Mouse (Mus musculus) gastrocnemius, adult 8-10 months (tissue): Measurements from ENCODE around the gene Runx2. TPM values are rescaled to one million over a fixed set of nuclear protein-coding genes. Genes with fewer than 3 reads are reported as not detected.

Experiments
- DNase-seq, 2 experiments: peaks; one replicate each; pipeline ENCODE4 v3.0.0; 2022; ENCODE audit warnings: low spot score in 2 of 2
- total RNA-seq, 4 experiments: library from RNA; stranded (reverse); gene quantifications; 2 replicates each; pipeline ENCODE4 v1.2.4; 2022

The Runx2 gene
- total RNA-seq, 4 experiments from 2014 or later: 0.24 to 0.63 (median 0.42) TPM

DNA sequence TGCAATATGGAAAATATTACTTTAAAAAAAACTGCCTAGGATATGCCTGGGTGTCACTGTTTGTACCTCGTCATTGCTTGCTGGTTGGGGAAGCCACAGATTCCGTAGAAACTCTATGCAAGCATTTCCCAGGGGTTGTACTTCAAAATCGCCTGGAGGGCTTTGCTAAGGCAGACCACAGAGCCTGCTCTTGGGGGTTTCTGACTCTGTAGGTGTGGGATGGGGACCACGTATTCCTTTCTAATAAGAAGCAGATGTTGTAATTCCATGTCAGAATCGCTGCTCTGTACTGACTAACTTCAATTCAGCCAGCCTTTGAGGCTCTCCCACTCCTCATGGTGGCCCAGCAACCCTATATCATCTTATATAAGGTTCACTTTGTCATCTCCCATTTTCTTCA, 46.1 kb downstream of the Runx2 start:
- DNase-seq: no peak

DNA sequence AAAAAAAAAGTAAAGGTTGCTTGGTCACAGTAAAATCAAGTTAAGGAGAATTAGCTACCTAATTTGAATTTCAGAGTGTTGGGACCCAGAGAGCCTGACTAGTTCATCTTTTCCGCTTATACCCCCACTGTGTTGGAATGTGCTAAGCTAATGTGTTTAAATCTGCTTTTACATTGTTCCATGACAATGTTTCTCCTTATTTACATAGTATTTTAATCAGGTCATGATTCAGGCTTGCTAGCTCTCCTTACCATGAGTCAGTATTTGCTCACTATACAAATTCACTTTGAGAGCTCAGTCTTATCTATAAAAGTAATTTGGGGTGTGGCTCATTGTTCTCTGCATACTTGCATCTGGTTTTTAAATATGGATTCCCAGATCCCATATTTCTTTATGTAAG, 47.2 kb downstream of the Runx2 start:
- no peak for DNase-seq

DNA sequence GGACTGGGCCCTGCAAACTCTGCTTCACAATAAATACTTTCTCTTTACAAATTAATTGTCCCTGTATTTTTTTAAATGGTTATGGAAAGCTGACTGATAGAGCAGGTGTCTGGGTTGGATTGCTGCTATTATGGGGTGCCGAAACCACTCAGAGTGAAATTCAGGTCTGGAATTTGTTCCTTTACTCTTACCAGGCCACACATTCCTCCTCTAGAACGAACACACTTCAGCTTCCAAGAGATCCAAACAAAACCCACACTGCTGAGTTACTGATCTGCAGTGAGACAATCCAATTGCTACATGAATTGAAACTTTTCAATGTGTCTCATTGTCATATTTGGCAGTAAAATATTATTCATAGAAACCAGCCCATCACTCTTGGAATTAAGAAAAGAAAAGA, 47.6 kb downstream of the Runx2 start:
- DNase-seq: no peak

DNA sequence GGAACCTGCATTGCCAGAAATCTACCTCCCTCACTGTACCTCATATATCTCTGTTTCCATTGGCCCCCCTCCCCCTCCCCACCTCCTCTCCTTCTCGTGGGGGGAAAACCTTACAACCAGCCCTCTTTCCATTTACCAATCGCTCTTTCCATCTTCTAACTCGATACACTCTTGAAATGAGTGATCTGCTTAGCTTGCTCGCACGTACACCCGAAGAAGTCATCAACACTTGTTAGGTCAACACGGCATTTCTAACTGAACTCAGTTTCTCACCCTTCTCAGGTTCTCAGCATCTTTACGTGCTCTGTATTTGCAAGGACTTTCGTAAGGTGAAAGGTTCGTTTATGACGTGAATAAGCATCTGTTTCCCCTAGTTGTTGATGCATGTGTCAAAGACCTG, 48.3 kb downstream of the Runx2 start:
- DNase-seq: no peak

DNA sequence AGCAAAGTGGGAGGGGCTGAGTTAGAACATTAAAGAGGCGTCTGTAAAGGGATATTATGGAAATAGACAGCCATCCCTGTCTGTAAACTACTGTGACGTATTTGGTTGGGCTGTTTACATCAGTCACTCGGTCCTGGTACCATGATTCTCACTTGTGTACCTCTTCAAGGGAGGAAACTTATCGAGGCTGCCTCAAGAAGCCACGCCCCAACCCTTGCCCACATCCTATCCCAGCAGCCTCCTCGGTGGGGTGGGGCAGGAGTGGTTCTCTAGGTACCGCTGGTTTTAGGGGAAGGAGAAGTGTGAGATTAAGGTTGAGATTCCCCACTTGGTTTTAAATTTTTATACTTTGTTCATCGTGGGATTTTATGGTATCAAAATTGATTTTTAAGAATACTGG, 69.2 kb downstream of the Runx2 start:
- no peak for DNase-seq

DNA sequence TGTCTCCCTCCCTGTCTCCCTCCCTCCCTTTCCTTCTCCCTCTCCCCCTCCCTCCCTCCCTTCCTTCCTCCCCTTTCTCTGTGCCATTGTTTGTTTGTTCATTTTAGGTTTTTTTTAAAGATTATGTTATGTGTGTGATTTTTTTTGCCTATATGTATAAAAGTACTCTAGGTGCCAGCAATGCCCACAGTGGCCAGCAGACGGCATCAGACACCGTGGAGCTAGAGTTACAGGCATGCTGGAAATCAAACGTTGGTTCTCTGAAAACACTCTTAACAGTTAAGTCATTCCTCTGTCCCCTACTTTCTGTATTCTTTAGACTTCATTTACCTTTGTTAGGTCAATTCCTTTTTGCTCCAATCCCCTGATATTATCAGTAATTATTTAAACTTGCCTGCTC, 70.8 kb downstream of the Runx2 start:
- no peak for DNase-seq

DNA sequence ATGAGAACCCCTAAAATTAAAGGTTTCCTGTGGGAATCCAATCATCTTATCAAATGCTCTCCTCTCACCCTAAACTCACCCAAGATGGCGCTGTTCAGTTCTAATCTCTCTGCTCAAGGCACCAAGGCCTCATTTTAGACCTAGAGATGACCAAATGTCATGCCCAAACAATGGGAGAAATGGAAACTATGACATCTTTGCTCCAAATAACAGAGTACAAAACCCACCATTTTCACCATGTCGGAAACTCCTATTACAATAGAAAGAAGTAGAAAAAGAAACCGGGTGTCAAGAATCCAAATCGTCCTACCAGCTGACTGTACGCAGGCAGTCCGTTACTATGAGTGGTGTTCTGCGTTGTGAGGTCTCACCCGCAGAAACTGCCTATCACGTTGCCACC, 72.4 kb downstream of the Runx2 start:
- no peak for DNase-seq

DNA sequence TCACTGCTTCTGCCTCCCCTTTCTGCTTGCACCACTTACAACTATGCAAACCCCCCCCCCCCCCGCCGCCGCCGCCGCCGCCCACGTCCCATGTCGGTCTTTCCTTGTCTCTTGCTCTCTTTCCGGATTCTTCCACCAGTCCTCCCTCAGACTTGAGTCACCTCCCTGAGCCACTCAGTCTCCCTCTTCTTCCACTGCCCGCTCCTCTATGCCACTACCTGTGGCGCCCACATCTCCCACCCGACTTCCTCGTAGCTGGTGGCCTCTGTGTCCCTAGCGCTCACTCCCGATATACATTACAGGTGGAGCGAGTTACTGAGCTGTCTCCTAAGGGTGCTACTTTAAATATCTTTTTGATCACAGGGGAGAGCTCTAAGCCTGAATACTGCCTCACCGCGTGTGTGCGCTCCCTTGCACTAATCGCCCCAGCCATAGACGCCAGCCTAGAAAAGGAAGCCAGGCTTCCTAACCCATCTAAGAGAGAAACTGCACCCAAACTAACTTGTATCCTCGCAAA, 76.4 kb downstream of the Runx2 start:
- no peak for DNase-seq

DNA sequence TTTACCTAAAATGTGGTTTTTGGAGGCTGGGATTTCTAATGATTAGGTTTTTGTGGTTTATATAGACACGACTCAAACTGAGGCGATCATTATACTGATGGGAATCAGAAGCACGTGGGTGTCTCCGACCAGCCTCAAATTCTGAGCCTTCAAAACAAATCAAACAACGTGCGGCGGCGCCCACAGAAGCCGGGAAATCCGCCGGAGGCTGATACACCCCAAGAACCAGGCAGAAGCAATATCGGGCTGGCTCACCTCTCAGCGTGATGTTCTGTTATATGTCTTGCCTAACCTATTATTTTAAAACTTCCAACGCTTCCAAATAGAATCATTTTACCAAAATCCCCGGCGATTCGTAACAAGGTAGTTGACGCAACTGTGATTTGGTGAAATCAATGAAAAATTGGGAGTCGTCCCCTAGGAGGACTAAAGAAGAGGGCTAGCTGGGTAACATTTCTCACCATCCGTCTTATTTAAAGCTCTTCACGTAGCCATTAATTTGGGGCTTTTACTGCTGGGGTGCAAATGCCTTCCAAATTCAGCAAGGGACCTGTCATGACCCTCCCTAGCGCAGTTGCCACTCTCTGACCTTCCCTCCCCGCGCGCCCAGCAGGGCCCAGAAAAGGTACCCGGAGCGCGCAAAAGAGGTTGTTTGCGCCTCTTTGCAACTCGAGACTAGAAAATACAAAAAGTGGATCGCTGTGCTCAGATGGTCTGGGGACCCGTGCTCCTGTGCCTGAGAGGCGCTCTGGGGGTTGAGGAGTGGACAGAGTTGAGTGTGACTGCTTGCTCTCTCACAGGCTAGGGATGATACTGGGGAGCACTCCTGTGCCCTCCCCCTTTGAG, 77.1 kb downstream of the Runx2 start:
- DNase-seq: no peak

DNA sequence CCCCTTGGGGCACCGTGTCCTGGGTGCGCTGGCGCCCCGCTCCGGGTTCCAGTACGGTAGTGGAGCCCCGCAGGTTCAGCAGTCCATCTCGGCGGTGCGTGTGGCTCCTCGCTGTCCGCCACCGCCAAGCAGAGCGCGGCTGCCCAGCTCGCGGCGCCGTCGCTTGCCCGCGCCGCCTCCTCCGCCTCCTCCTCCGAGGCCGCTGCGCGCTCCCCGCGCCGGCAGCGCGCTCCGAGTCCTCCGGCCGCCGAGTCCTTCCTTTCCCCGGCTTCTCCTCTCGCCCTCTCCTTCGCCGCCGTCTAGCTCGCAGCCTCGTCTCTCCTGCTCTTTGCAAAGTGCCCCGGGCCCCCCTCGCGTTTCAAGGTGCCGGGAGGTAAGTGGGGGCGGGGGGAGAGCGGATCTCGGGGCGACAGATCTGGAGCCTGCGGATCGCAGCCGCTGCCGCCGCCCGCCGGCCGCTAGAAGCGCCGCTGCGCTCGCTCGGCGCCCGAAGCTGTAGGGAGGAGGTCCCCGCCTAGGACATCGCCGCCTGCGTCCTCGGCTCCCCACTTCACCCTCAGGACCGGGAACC, 78.5 kb downstream of the Runx2 start:
- DNase-seq: peak; percentile 32 to 53

DNA sequence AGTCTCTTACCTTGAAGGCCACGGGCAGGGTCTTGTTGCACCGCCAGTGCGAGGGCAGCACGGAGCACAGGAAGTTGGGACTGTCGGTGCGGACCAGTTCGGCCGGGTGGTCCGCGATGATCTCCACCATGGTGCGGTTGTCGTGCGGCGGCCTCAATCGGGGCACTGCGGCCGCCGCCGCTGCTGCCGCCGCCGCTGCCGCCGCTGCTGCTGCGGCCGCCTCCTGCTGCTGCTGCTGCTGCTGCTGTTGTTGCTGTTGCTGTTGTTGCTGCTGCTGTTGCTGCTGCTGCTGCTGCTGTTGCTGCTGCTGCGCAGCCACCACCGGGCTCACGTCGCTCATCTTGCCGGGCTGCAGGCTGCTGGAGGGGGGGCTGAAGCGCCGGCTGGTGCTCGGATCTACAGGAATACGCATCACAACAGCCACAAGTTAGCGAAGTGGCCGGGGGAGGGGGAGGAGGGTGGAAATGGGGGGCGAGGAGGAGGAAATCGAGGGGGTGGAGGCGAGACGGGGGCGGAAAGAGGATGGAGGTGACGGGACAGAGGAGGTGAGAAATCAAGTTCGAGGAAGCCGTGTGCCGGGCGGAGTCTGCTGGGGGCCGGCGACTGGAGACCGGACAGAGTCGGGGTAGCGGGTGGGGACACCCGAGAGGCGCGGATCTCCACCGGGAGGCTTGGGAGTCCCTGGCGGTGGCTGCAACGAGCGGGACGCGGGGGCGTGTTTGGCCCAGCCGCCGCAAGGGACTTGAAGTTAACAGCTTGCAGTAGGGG, 79.2 kb downstream of the Runx2 start:
- DNase-seq: peak in 1 of 2 experiments; percentile 28

DNA sequence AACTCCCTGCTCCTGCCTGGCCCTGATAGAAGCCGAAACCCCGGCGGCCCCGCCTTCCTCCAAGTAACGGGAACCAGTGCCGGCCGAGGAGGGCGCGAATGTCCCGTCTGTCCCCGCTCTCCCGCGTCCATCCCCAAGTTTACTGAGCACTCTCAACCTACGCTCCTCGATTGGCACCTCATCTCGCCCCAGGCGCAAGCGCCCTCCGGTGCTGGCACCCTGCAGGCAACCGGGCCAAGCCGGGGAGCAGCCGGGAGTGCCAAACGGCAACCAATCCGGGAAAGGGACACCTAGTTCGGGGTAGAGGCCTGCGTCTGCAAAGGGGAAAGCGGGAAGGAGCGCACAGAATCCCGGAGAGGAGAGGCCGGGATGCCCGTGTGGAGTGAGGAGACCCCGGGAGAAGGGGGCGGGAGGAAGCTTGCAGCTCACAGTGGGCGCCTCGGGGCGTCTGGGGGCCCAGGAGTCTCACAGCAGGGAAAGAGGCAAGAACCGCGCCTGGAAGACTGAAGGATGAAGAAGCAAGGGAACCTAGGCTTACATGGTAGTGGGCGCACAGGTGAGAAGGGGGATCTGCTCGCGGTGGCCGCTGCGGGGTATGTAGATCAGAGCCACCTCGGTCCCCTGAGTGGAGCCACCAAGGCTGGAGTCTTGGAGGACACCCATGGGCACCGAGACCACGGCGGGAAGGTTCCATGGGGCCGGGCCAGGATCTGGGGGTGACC, 79.9 kb downstream of the Runx2 start:
- peak in 1 of 2 experiments; percentile 34 for DNase-seq

DNA sequence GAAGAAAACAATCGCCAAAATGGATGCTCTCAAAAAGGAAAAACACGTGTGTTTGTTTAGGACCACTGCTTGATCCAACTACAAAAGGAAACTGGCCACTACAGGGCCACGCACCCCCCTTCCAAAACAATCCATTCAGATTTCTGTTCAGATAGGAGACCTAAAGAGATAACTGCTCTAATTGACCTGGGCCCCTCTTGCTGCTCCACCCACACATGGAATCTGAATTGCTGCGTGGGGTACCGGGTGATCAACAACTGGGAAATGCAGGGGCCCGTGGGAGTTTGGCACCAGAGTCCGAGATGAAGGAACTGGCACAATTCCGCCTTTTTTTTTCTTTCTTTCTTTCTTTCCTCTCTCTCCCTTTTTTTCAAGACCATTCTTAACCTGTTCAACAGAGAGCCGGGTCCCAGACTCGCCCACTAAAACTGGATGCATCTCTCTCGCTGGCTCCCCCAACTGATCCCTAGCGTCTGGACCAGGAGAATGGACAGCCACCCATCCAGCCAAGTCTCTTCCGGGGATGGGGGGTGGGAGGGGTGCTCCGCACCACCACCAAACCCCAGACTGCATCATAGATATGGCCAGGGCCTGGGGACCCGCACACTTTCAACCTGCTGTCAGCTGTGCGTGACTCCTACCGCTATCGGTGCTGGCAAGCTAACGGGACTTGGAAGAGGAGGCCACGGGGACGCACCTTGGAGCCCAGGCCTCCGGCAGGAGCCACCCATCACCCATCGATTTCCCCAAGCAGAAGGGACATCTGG, 80.9 kb downstream of the Runx2 start:
- DNase-seq: no peak

DNA sequence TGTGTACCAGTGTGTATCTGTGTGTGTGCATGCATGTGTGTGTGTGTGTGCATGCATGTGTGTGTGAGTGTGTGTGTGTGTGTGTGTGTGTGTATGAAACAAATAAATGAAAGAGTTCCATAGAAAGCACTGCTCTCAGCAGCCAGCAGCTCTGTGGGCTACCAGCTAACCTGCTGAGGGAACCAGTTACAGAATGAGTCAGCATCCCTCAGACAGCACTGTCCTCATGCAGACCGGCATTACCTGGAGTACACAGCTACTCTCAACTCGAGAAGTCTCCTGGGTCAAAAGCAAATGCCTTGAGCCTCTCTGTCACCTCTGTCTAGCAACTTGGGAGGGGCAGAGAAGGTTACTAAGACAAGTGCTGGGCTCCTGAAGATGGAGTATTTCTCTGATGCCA, 86.1 kb downstream of the Runx2 start:
- DNase-seq: no peak

DNA sequence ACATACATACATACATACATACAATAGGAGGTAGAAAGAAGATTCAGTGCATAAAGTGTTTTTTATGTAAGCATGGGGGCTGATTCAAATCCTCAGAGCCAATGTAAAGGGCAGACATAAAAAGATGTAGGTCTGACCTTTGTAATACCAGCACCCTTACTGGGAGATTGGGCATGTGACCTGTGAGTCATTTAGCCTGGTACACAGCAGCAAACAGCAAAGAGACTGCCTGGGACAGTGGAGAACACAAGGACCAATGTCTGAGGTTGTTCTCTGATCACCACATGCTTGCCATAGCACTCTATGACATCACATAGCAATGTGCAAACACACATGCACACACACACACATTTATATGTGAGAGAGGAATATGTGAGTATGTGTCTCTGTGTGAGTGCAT, 86.9 kb downstream of the Runx2 start:
- no peak for DNase-seq

DNA sequence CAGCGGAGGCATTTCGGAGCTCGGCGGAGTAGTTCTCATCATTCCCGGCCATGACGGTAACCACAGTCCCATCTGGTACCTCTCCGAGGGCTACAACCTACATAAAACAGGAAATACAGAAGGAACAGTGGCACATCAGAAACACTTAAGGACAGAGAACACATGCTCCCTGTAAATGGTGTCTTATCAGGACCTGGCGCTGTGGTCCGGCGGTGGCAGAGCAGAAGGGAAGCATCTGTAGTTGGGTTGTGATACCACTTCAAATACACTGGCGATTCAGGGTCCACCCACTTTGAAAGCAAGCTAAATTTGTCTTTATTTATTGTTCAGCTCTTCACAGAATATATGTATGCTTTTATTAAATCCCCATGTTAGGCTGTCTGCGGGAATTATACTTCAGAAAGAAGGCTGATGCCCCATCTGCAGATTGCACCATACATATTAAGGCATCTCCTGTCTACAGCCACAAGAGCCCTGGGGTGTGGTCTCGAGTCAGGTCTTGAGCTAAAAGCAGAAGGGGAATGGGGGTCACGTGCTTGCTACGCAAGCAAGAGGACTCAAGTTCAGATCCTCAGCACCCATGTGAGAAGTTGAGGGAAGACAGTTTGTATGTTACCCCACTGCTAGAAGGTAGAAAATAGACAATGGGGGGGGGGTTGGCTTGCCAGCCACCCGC, 89.7 kb downstream of the Runx2 start:
- no peak for DNase-seq

DNA sequence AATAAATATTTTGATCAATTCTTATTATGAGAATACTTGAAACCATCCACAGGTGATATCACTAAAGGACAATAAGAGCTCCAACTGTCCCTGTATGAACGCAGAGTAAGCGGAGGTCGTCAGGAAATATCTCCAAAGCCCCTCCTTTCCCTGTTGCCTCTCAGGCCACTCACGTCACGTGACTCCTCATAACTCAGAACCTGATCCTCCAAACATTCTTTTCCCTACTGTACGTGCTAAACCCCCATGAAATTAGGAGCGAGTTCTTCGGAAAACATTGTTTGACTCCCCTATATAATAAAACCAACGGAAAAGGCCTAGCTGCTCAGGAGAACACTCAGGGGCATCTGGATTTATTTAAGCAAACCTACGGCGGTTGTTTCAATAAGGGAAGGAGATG, 90.3 kb downstream of the Runx2 start:
- no peak for DNase-seq

DNA sequence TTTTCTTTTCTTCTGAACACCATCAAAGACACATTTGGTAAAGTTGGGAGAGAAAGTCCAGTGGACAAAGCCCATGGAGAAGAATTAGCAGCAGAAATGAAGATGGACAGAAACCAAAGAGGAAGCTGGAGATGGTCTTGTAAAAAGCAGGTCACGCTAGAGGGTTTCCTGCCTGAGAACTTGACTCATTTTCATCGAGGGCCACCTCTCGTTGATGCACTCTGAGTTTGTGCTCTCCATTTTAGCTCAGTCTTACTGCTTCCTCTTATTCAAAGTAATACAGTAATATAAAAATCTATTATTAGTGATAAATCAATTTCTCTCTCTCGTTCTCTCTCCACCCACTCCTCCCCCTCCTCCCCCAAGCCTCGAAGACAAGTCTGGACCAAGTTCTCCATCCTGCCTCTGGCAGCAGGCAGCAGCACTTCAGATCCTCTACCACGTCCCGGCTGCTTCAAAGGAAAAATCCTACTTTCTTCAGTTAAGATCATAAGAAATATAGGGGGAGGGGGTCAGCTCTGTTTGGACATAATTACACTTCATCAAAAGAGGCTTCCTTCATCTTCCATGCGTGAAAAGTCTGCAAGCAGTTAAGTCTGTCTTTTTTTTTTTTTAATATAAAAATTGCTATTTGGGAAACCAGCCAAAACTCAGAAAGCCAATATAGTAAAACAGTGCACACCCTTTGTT, 92.3 kb downstream of the Runx2 start:
- DNase-seq: no peak

DNA sequence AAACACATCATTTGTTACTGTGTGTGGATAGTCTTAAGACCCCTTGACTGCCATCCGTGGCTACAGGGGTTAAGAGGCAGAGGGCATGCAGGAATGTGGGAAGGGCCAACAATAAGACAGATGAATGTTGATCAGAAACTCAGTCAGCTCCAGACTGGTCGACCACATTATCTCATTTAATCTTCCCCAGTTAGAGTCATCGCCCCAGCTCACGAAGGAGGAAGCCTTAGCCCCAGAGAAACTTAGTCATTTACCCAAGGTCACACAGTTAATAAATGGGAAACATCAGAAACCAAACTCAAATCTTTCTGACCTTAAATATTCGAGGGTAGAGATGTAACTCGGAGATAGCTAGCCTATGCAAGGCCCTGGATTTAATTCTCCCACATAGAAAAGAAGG, 96.0 kb downstream of the Runx2 start:
- no peak for DNase-seq

DNA sequence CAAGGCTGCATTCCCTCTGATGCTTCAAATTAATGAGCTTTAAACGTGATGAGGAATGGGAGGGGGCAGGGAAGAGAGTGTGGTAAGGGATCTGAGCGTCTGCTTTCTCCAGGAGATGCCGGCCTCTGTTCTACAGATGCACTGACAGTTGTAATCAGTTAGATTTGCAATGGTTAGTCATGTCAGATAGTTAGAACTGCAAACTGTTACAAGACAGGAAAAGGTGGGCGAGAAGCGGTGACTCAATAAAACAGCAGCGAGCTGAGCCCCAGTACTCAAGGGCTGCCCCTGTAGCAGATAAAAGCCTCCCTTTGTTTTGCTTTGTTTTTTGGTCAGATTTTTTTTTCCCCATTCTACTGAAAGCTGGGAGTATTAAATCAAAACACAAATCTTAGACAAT, 96.6 kb downstream of the Runx2 start:
- DNase-seq: no peak
